Mouse (Mus musculus) gastrocnemius, adult 8-10 months (tissue): ENCODE measurements around the gene Sin3a. TPM values are rescaled to one million over a fixed set of nuclear protein-coding genes. Genes with fewer than 3 reads are reported as not detected.

Experiments
- DNase-seq, 2 experiments: peaks; one replicate each; pipeline ENCODE4 v3.0.0; 2022; ENCODE audit warnings: low spot score in 2 of 2
- total RNA-seq, 4 experiments: library from RNA; stranded (reverse); gene quantifications; 2 replicates each; pipeline ENCODE4 v1.2.4; 2022

Sin3a gene
- total RNA-seq, 4 experiments from 2014 or later: 18.6 to 23.0 (median 19.8) TPM

- no peak for DNase-seq
Observed at GRCm38 (mm10) chr9:57137246-57137645, 65.4 kb downstream of the Sin3a start.

DNA sequence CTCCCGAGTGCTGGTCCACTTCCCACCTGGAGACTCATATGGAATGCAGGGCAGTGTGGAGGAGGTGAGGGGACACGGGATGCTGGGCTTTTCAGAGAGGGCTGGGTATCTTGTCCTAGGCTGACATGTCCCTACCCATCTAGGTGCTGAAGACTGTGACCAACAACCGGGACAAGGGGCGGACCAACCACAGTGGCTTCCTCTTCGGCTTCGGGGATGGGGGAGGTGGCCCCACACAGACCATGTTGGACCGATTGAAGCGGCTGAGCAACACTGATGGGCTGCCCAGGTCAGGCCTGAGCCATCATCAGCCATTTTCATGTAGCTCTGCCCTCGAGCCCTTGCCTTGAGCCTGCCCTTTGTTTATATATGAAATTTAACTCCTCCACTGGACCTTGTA lies 65.9 kb downstream of the Sin3a start:
- DNase-seq: no peak

DNA sequence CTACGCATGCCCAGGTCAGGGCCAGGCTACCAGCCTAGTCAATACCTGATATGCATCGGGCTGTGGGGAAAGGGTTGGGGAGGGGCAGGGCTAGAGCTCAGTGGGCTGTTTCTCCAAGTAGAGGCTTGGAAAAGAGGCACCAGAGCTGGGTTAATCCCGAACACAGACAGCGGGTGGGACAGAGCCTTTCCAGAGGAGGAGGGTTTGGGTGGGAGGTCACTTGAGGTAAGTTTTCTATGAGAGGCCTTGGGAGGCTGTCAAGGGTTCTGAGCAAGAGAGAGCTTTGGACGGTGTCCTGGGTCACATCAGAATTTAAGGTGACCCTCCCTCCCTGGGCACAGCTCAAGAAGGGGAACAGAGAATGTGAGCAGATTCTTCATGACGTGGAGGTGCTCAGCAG lies 66.7 kb downstream of the Sin3a start:
- no peak for DNase-seq

- DNase-seq: no peak
Observed at GRCm38 (mm10) chr9:57139110-57139509, 67.3 kb downstream of the Sin3a start.

DNA sequence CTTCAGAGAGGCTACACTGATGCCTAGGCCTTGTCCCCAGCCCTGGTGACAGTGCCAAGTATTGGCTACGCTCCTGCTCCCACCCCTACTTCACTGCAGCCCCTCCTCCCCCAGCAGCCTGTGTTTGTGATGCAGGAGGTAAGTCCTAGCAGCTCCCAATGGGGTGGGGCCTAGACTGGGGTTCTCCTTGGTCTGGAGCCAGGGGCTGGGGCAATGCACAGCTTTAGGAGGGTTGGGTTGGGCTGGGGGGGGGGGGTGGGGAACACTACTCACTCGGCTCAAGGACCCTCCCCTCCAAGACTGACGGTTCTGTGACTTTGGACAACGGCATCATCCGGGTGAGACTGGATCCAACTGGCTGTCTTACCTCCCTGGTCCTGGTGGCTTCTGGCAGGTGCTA lies 67.7 kb downstream of the Sin3a start:
- no peak for DNase-seq

DNA sequence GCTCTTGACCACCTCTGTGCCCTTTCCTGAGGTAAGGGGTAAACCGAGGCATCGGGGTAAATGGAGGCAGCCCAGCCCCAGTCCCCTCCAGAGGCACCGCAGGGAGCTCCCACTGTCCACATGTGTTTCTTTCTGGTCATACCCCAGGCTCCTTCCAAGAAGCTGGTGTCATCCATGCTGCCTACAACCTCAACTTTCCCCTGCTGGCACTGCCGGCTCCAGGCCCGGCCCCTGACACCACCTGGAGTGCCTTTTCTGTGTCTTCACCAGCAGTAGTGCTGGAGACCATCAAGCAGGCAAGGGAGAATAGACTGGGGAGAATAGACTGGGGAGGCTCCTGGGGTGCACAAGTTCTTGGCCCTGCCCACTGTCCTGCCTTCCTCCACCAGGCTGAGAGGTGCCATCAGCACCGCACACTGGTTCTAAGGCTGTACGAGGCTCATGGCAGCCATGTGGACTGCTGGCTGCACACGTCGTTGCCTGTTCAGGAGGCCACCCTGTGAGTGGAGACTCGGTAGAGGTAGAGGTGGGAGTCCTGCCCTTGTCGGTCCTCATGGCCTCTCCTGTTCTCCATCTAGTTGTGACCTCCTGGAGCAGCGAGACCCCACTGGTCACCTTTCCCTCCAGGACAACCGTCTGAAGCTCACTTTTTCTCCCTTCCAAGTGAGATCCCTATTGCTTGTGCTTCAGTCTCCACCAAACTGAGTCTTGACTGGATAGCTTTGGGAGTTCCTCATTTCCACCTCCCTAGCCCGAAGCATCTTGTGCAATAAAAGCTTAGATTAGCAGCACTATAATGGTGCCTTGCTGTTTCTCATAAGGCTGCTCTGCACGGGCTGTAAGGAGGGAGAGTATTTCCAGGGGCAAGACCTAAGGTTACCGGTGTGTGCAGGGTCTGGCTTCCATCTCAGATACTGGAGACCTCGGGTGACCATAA lies 69.8 kb downstream of the Sin3a start:
- no peak for DNase-seq

GRCm38 (mm10) chr9:57143212-57143611 lies 71.4 kb downstream of the Sin3a start:
- no peak for DNase-seq

DNA sequence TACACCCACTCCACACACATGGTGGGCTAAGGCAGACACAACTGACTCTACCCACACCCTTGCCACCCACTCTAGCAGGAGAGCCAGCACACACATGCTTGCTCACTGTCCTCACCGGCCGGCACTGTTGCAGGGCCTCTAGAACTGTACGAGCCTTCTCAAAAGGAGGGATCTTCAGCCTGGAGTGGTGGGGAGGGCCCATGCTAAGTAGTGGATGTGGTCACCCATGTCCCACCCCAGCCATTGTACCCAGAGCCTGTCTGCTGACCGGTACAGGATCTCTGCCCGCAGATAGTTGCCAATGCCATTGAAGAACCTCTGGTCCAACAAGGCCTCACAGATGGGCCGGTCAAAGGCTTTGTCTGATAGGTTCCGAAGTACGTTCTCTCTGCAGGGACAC lies 73.0 kb downstream of the Sin3a start:
- DNase-seq: no peak

GRCm38 (mm10) chr9:57146451-57147066 lies 74.7 kb downstream of the Sin3a start:
- DNase-seq: no peak

GRCm38 (mm10) chr9:57147205-57148143 lies 75.6 kb downstream of the Sin3a start:
- no peak for DNase-seq

DNA sequence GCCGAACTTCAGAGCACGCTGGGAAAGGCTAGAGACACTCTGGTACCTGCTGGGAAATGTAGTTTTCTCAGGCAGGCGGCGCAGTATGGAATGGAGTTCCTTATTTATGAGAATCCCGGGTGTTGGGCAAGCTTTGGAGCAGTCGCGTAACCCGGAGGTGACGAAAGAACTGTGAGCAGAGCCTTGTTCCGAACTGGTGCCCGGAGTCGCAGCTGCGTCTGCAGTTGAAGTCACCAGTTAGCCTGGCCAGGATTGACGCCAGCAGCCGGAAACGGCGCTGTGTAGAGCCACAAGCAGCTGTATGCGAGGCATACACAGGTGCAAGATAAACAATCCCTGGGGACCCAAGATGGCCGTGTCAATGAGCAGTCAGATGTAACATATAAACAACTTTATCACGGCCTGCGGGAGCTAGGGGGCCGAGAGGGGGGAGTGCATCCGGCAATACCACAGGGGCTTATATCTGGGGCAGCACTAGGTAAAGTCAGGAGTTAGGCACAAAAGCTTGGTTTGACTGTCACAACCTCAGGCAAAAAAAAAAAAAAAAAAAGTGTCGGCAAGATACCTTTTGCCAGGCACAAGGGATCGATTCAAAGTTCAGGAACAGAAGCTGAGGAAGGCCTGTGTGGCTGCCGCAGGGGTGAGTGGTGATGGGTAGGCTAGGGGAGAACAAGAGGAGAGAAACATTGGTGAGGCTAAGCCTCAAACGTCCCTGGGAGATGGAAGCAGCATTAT lies 76.5 kb downstream of the Sin3a start, which contains the start of gene Neil1:
TSS of gene Neil1 (minus strand) at position 162 of the 735 bp plus-strand sequence.
- DNase-seq: peak; percentile 79 to 86

DNA sequence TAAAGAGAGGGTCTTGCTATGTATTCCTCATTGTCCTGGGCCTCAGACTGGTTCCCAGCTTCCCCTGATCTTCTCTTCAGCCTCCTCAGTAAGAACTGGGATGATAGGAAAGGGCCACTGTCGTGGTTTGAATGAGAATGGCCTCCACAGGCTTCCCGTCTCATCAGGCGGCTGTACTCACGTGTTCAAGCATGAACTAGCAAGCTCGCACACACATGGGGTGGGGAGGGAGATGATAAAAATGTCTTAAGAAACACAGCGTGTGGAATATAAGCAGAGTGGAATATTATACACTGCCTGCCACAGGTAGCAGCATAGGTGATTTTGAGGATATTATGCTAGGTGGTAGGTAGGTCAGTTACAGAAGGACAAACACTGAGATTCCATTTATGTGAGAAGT lies 77.2 kb downstream of the Sin3a start:
- DNase-seq: no peak

GRCm38 (mm10) chr9:57150192-57150591 lies 78.4 kb downstream of the Sin3a start:
- DNase-seq: no peak

DNA sequence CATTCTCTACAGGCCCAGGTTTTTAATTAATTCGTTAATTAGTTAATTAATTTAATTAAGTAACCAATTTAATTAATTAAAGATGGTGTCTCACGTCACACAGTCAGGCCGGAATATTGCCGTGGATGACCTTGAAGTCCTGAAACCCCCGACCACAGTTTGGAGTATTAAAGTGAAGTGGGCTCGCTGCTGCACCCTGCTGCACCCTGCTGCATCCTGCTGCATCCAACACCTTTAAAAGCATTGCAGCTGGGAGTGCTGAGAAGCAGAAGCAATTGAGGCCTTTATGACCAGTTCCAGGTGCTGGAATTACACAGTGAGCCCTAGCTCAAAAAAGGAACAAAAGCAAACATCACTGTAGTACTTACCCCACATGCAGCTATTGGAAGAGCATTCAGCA lies 80.5 kb downstream of the Sin3a start:
- no peak for DNase-seq

GRCm38 (mm10) chr9:57156383-57156782 lies 84.5 kb downstream of the Sin3a start:
- DNase-seq: no peak

GRCm38 (mm10) chr9:57156823-57157222 lies 85.0 kb downstream of the Sin3a start:
- no peak for DNase-seq

GRCm38 (mm10) chr9:57157499-57157898 lies 85.7 kb downstream of the Sin3a start:
- DNase-seq: no peak

- peak; percentile 88 to 89 for DNase-seq
Observed at GRCm38 (mm10) chr9:57158013-57158470, 86.2 kb downstream of the Sin3a start, which contains the start of gene Commd4. TSS of gene Commd4 (minus strand) at chr9:57158331.

- DNase-seq: no peak
Observed at GRCm38 (mm10) chr9:57158506-57158905, 86.7 kb downstream of the Sin3a start.

DNA sequence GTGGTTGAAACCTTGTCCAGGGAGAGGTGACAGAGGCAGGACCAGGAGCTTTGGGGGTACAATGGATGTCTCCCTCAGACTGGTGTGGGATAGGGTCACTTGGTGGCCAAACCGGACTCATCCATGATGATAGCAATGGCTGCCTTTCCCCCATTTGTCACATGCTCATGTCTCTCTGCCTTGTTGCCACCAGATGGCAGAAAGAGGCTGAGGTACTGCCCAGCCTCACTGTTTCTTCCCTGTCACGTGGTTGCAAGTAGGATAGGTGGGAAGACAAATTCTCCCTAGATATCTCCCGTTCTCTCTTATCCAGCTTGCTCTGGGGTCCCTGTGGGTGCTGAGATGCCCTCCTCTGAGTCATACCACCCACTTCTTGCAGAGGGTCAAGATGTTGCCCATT lies 90.7 kb downstream of the Sin3a start:
- DNase-seq: no peak

- DNase-seq: no peak
Observed at GRCm38 (mm10) chr9:57163137-57163536, 91.3 kb downstream of the Sin3a start.
